Mouse (Mus musculus): ENCODE results near the gene Stab2. TPM values are rescaled to one million over a fixed set of nuclear protein-coding genes. Genes with fewer than 3 reads are reported as not detected.

The Stab2 gene
- polyA plus RNA-seq, 1 experiment from 2014 or later = 0.66 TPM

DNA sequence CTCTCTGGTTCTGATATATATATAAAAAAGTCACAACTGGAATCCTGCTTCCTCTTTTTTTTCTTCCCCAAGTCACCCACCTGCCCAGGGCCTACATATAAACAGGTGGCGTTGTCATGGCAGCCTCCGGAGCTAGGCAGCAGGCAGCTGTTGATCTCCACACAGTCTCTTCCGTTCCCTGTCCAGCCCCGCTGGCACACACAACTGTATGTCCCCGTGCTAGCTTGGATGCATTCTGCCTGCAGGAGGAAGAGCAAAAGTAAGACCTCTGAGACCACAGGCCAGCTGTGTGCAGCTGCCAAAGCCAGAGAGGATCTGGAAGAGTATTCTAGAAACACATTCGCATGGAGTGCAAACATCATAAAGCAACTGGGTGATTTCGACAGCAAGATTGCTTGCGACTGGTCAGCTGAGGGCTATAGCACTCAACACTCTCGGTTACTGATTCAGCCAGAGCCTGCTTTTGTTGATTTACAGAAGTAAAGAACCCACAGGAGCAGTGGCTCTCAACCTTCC, 74.6 kb downstream of the Stab2 start:
- Histone ChIP-seq H3K36me3 (ENCODE audit: control insufficient read depth, insufficient read depth) (no peaks in the 10 kb centered on the region), H3K27me3 (replicated peaks; ENCODE audit: control insufficient read depth, insufficient read depth, low read length) (no peaks in the 10 kb centered on the region), H3K9me3 (ENCODE audit: control insufficient read depth) (no peaks in the 10 kb centered on the region), H3K4me2 (replicated peaks; ENCODE audit: low read depth) (no peak overlapping the region), H3K9ac (ENCODE audit: low read depth, low read length) (no peak overlapping the region), H3K4me3 (ENCODE audit: low read depth, low read length) (no peak overlapping the region), H3K27ac (ENCODE audit: low read depth, low read length) (no peak overlapping the region), H3K4me1 (replicated peaks; ENCODE audit: control insufficient read depth, insufficient read depth, low read length) (no peaks in the 10 kb centered on the region)
- no peak for TF ChIP-seq CTCF (IDR thresholded peaks at IDR 0.05; ENCODE audit: low read depth)
- 34% methylated on average over 9 of the region's 9 CpGs for WGBS
- ATAC-seq = peak; percentile 13; the same call in 1 of the 2 replicates

DNA sequence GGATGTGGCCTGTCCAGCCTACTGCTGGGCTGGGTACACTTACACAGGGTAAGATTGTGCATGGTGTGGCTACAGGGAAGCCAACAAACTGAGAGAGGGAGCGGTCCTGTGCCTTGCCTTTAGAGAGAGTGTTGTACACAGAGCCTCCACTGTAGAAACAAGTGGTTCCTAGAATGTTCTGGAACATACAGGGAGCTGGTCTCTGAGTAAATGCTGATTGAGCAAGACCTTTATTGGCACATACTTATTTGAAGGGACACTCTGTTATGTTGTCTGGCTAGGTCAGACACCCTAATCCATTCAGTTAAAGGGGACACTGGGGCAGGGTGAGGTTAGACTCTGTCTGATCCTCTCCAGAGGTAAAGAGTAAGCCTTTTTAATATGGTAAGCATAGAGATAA, 84.2 kb downstream of the Stab2 start:
- WGBS = 79% methylated on average over 1 of the region's 1 CpGs
- Histone ChIP-seq H3K27ac (ENCODE audit: low read depth, low read length) (no peak overlapping the region), H3K4me3 (ENCODE audit: low read depth, low read length) (no peak overlapping the region), H3K9ac (ENCODE audit: low read depth, low read length) (no peak overlapping the region), H3K27me3 (replicated peaks; ENCODE audit: control insufficient read depth, insufficient read depth, low read length) (no peaks in the 10 kb centered on the region), H3K4me2 (replicated peaks; ENCODE audit: low read depth) (no peak overlapping the region), H3K4me1 (replicated peaks; ENCODE audit: control insufficient read depth, insufficient read depth, low read length) (no peaks in the 10 kb centered on the region), H3K9me3 (ENCODE audit: control insufficient read depth) (no peaks in the 10 kb centered on the region), H3K36me3 (ENCODE audit: control insufficient read depth, insufficient read depth) (no peaks in the 10 kb centered on the region)
- ATAC-seq = no peak
- no peak for TF ChIP-seq CTCF (IDR thresholded peaks at IDR 0.05; ENCODE audit: low read depth)

DNA sequence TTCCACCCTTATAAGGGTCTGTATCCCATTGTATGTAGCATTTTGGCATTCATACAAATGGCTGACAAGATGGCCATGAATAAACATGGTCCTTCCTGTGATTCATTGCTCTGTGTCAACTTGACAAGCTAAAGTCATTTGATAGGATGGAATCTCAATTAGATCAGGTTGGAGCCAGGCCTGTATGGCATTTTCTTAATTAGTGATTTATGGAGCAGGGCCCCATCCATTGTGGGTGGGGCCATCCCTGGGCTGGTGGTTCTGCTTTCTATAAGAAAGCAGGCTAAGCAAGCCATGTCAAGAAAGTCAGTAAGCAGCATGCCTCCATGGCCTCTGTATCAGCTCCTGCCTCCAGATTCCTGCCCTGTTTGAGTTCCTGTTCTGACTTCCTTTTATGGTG, 92.2 kb downstream of the Stab2 start:
- Histone ChIP-seq H3K9ac (ENCODE audit: low read depth, low read length) (no peak overlapping the region), H3K36me3 (ENCODE audit: control insufficient read depth, insufficient read depth) (no peaks in the 10 kb centered on the region), H3K4me1 (replicated peaks; ENCODE audit: control insufficient read depth, insufficient read depth, low read length) (no peaks in the 10 kb centered on the region), H3K4me3 (ENCODE audit: low read depth, low read length) (no peak overlapping the region), H3K9me3 (ENCODE audit: control insufficient read depth) (no peaks in the 10 kb centered on the region), H3K27ac (ENCODE audit: low read depth, low read length) (no peak overlapping the region), H3K4me2 (replicated peaks; ENCODE audit: low read depth) (no peak overlapping the region), H3K27me3 (replicated peaks; ENCODE audit: control insufficient read depth, insufficient read depth, low read length) (no peaks in the 10 kb centered on the region)
- ATAC-seq = no peak
- TF ChIP-seq CTCF (IDR thresholded peaks at IDR 0.05; ENCODE audit: low read depth) = no peak

DNA sequence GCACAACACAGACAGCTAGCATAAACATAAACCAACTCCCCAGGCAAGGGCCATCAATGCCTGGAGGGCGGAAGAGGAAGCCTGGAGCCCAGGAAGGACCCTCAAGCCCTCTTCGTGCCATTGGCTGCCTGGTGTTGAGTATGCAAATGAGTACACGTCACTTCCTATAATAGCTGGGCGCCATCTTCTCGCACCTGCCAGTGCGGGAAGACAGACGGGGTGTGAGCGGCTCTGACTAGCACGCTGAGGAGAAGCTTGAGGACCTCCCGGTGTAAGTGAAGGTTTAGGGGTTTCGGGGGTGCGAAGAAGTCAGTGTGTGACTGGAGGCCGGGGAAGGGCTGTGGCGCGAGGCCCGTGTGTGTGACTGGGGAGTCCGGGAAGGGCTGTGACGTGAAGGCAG, 99.3 kb downstream of the Stab2 start:
- ATAC-seq = no peak

DNA sequence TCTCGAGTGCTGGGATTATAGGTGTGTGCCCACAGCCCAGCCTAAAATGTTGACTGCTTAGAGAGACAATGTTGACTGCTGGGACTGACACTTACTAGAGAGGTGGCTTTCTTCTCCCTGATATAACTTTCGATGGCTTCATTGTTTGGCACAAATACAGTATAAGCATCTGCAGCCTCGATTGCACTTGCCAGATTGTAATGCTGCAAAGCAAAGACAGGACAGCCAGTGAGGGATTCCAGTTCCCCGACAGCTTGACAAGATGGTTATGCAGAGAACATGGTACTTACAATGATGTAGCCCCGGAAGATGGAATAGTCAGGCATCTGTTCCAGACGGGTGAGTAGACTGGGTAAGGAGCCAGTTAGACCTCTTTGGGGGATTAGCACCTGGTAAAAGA, 100.8 kb downstream of the Stab2 start:
- ATAC-seq = no peak
- TF ChIP-seq CTCF (IDR thresholded peaks at IDR 0.05; ENCODE audit: low read depth) = no peak
- Histone ChIP-seq H3K4me1 (replicated peaks; ENCODE audit: control insufficient read depth, insufficient read depth, low read length) (no peaks in the 10 kb centered on the region), H3K9me3 (ENCODE audit: control insufficient read depth) (no peaks in the 10 kb centered on the region), H3K27me3 (replicated peaks; ENCODE audit: control insufficient read depth, insufficient read depth, low read length) (no peaks in the 10 kb centered on the region), H3K27ac (ENCODE audit: low read depth, low read length) (no peak overlapping the region), H3K9ac (ENCODE audit: low read depth, low read length) (no peak overlapping the region), H3K4me2 (replicated peaks; ENCODE audit: low read depth) (no peak overlapping the region), H3K36me3 (ENCODE audit: control insufficient read depth, insufficient read depth) (no peaks in the 10 kb centered on the region), H3K4me3 (ENCODE audit: low read depth, low read length) (no peak overlapping the region)
- 76% methylated on average over 6 of the region's 6 CpGs for WGBS

More for the DNA sequence above, 99.3 kb downstream of the Stab2 start:
- Histone ChIP-seq H3K4me2 (replicated peaks; ENCODE audit: low read depth) (no peak overlapping the region), H3K27me3 (replicated peaks; ENCODE audit: control insufficient read depth, insufficient read depth, low read length) (no peaks in the 10 kb centered on the region), H3K9me3 (ENCODE audit: control insufficient read depth) (no peaks in the 10 kb centered on the region), H3K36me3 (ENCODE audit: control insufficient read depth, insufficient read depth) (no peaks in the 10 kb centered on the region), H3K4me3 (ENCODE audit: low read depth, low read length) (no peak overlapping the region), H3K4me1 (replicated peaks; ENCODE audit: control insufficient read depth, insufficient read depth, low read length) (no peaks in the 10 kb centered on the region), H3K9ac (ENCODE audit: low read depth, low read length) (no peak overlapping the region), H3K27ac (ENCODE audit: low read depth, low read length) (no peak overlapping the region)
- WGBS = 97% methylated on average over 18 of the region's 18 CpGs
- no peak for TF ChIP-seq CTCF (IDR thresholded peaks at IDR 0.05; ENCODE audit: low read depth)

- no peaks in the 10 kb centered on the region for H3K4me1 ChIP-seq (replicated peaks; ENCODE audit: control insufficient read depth, insufficient read depth, low read length)
- H3K9ac ChIP-seq (ENCODE audit: low read depth, low read length) = no peak overlapping the region
- no peak overlapping the region for H3K27ac ChIP-seq (ENCODE audit: low read depth, low read length)
- H3K4me3 ChIP-seq (ENCODE audit: low read depth, low read length) = no peak overlapping the region
- H3K36me3 ChIP-seq (ENCODE audit: control insufficient read depth, insufficient read depth) = no peaks in the 10 kb centered on the region
- H3K9me3 ChIP-seq (ENCODE audit: control insufficient read depth) = no peaks in the 10 kb centered on the region
- no peak for ATAC-seq
- H3K27me3 ChIP-seq (replicated peaks; ENCODE audit: control insufficient read depth, insufficient read depth, low read length) = no peaks in the 10 kb centered on the region
- H3K4me2 ChIP-seq (replicated peaks; ENCODE audit: low read depth) = no peak overlapping the region
- 40% methylated on average over 2 of the region's 2 CpGs for WGBS
- no peak for TF ChIP-seq CTCF (IDR thresholded peaks at IDR 0.05; ENCODE audit: low read depth)
These were observed 112.3 kb downstream of the Stab2 start for GRCm38 (mm10) chr10:86895531-86895930.

DNA sequence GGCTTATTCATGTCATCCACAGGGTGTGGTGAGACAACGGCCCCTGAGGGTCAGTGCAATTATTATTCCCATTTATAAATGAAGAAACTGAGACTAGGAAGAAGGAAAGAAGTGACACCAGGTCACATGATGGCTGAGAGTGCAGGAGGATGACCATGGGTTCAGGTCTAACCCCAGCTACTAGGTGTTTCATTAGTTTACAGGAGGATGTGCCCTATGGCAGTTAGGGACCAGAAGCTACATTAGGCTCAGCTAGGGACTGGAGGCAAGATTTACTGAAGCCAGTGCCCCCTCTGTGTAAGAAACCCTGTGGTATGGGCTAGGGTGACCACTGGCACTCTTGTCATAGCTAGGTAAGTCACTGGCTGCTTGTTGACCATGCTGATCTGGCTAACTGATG, 116.8 kb downstream of the Stab2 start:
- Histone ChIP-seq H3K36me3 (ENCODE audit: control insufficient read depth, insufficient read depth) (no peaks in the 10 kb centered on the region), H3K9ac (ENCODE audit: low read depth, low read length) (no peak overlapping the region), H3K27ac (ENCODE audit: low read depth, low read length) (no peak overlapping the region), H3K4me3 (ENCODE audit: low read depth, low read length) (no peak overlapping the region), H3K9me3 (ENCODE audit: control insufficient read depth) (no peaks in the 10 kb centered on the region), H3K4me1 (replicated peaks; ENCODE audit: control insufficient read depth, insufficient read depth, low read length) (no peaks in the 10 kb centered on the region), H3K27me3 (replicated peaks; ENCODE audit: control insufficient read depth, insufficient read depth, low read length) (no peaks in the 10 kb centered on the region), H3K4me2 (replicated peaks; ENCODE audit: low read depth) (no peak overlapping the region)
- ATAC-seq = no peak
- WGBS = 92% methylated on average over 1 of the region's 1 CpGs
- TF ChIP-seq CTCF (IDR thresholded peaks at IDR 0.05; ENCODE audit: low read depth) = no peak
